Mouse (Mus musculus): ENCODE data around the gene Gm20388. TPM values are rescaled to one million over a fixed set of nuclear protein-coding genes. Genes with fewer than 3 reads are reported as not detected.

Gm20388 gene
- total RNA-seq, 1 experiment from 2014 or later = 35.7 TPM

DNA sequence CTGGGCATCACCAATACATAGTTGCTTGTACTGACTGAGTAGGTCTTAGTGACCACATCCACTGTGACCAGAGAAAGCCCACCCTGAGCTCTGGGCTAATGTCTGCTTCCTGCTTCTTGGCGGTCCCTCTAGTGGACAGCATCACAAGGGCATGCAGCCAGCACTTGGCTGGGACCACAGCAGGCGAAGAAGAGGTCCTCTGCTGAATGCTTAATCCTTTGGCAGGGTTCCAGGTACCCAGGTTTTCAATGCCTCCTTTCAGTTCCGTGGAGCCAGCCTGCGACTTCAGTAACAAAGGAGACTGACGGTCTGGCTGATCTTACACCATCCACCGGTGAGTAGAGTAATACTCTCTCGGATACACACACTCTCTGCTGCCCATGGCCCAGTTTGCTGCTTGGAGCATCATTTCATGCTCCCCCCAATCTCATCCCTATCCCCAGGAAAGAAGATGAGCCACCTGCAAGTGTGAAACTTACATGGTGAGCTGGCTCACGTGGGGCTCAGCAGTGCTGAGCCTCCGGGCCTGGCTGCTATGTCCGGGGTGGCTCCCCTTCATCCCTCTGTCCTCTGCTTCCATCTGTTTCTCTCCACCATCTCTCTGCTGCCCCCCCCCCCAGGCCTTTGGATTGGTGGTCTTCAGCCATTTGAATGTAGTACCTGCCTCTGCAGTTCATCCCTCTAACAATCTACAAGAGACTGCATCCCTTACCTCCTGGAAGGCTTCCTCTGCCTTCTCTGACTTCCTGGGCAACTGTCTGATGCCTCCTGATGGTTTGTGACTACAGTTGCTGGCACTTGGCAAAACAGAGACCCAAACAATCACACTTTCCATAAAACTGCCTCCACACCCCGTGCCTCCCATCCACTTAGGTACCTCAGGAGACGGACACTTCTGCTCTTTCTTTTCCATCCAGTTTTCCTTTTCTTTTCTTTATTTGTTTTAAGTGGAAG, 2025.0 kb downstream of the Gm20388 start:
- ATAC-seq (replicated peaks; ENCODE audit: low read depth, poor library complexity, severe bottlenecking) = 0 out of 2 replicates have a peak, but pooled peaks have one; percentile 17

DNA sequence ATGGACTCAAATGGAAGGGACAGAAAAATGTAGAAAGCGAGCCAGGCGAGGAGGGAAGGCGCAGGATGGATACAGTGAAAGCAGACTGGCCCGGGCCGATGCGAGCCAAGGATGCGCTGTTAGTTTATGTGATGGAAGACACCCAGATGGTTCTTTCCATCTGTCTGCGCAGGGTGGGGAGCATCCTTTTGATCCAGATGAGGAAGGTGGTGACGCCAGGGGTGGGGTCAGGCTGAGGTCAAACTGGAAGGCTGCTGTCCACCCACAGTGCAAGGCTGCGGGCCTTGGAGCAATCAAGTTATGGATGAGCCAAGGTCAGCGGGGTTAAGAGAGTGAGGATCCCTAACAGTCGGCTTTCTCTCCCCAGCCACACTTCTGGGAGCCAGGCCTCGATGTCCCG, 2025.8 kb downstream of the Gm20388 start:
- ATAC-seq (replicated peaks; ENCODE audit: low read depth, poor library complexity, severe bottlenecking) = no peak

GRCm38 (mm10) chr8:121938732-121939131, 2028.1 kb downstream of the Gm20388 start:
- no peak for ATAC-seq (replicated peaks; ENCODE audit: low read depth, poor library complexity, severe bottlenecking)

- ATAC-seq (replicated peaks; ENCODE audit: low read depth, poor library complexity, severe bottlenecking) = no peak
Observed at GRCm38 (mm10) chr8:121943057-121943540, 2032.5 kb downstream of the Gm20388 start.

DNA sequence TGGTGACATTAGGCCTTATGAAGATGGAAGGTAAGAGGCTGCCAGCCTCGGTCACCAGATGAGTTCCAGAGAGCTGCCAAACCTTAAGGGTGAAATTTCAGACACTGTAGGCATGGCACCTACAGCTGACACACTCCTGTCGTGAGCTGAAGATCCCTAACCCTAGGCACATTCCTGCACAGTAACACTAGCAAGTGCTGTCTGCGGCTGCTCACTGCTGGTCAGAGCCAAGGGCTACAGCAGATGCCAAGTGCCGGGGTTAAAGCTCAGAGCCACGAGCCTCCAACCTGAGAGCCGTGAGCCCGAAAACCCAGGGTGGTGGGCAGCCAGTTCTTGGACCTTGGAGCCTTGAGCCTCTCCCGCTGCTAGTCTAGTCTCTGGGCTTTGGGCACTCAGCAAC, 2033.1 kb downstream of the Gm20388 start:
- ATAC-seq (replicated peaks; ENCODE audit: low read depth, poor library complexity, severe bottlenecking) = no peak

DNA sequence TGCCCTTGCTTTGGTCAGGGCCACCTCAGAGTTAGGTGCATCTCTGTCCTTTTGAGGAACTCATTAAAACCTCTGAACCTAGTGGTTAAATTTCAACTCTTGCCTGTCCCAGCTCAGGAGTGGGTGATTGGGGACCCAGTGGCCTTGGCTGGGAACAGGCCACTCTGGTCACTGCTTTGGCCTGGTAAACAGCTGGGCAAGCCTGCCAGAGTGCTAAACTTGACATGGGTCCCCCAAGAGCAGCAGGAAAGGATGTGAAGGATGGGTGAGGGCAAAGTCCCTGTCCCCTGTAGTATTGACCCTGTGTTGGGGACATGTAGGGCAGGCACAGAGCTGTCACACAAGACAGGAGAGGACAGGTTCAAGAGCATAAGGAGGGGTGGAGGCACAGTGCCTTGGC, 2034.2 kb downstream of the Gm20388 start, which contains the start of gene Car5a:
Gene Car5a (minus strand): TSS at position 74 of the 400 bp plus-strand sequence.
- no peak for ATAC-seq (replicated peaks; ENCODE audit: low read depth, poor library complexity, severe bottlenecking)

GRCm38 (mm10) chr8:121946351-121946750, 2035.7 kb downstream of the Gm20388 start:
- no peak for ATAC-seq (replicated peaks; ENCODE audit: low read depth, poor library complexity, severe bottlenecking)

GRCm38 (mm10) chr8:121947047-121947752, 2036.6 kb downstream of the Gm20388 start:
- ATAC-seq (replicated peaks; ENCODE audit: low read depth, poor library complexity, severe bottlenecking) = 0 out of 2 replicates have a peak, but pooled peaks have one; percentile 0

DNA sequence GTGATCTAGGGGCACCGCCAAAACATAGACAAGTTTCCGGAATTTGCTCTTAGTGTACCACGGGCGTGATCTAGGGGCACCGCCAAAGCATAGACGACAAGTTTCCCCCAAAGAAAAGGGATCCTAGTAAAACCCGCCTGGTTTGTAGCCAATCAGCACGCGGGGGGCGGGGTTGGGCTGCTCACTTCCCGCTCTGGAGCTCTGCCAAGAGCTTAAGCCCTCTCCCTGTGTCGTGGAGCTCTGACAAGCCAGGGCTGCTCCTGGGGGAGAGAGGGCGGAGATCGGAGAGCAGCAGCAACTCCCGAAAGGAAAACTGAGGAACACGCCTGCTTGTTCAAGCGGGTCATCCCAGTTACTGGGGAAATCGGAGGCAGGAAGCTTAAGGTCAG, 2037.1 kb downstream of the Gm20388 start:
- ATAC-seq (replicated peaks; ENCODE audit: low read depth, poor library complexity, severe bottlenecking) = peak; percentile 43

GRCm38 (mm10) chr8:121948321-121949145, 2037.9 kb downstream of the Gm20388 start:
- no peak for ATAC-seq (replicated peaks; ENCODE audit: low read depth, poor library complexity, severe bottlenecking)

- ATAC-seq (replicated peaks; ENCODE audit: low read depth, poor library complexity, severe bottlenecking) = no peak
Observed at GRCm38 (mm10) chr8:121949222-121949800, 2038.7 kb downstream of the Gm20388 start, which contains the start of gene Banp. Gene Banp, plus strand, starts transcription at chr8:121949750.

- ATAC-seq (replicated peaks; ENCODE audit: low read depth, poor library complexity, severe bottlenecking) = peak; percentile 75
Observed at GRCm38 (mm10) chr8:121949941-121950748, 2039.5 kb downstream of the Gm20388 start.

DNA sequence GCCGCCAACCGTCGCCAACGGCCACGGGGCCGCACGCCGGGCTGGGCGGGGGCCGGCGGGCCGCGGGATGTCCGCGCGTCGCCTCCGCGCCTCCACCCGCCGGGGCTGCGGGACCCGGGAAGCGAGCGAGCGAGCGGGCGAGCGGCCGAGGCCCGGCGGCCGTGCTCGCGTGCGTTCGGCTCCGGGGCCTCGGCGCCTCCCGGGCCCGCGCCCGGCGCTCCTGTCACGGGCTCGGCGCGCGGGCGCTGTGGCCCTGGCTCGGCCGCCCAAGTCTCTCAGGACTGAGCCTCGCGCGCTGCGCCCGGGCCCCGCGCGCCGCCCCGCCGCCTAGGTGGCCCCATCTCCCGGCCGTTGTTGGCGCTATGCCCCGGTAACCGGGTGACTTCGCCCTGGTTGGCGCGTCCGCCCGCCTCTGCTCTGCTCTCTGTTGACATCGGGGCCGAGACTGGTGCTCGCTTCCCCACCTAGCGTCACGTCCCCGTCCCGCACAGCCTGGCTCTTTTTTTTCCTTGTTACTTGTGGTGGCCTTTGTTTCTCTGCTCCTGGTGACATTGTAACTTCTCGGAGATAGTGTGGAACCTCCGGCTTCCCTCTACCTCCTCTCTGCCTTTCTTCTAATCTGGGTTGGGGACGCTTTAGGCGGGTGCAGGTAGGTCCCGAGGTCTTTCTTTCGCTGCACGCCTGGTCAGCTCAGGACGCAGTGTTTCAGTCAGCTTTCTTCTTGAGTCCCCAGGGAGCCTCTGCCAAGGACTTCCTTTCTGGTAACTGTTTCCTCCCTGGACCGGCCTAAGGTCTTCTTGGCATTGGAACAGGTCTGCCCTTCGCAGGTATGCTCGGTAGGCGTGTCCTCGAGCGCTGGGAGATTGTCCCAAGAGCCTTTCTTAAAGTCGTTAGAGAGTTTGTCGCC, 2040.4 kb downstream of the Gm20388 start:
- ATAC-seq (replicated peaks; ENCODE audit: low read depth, poor library complexity, severe bottlenecking) = no peak

- ATAC-seq (replicated peaks; ENCODE audit: low read depth, poor library complexity, severe bottlenecking) = no peak
Observed at GRCm38 (mm10) chr8:121951656-121952009, 2041.0 kb downstream of the Gm20388 start.

GRCm38 (mm10) chr8:121952122-121952521, 2041.5 kb downstream of the Gm20388 start:
- no peak for ATAC-seq (replicated peaks; ENCODE audit: low read depth, poor library complexity, severe bottlenecking)

DNA sequence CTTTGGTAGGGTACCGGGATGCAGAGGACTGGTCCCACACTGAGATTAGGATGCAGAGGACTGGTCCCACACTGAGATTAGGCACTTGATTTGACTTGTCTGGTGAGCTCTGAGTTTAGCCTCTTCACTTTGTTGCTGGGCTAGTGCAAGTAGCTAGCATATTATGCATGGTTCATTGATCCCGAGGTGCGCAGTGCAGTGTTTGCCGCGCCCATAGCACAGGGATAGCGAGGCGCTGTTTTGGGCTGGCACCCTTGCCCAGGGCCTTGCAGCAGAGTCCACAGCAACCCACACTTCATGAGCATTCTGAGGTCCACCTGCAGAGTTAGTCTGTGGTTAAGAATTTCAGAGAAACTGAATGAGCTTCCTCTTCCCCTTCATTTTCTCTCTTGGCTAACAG, 2042.2 kb downstream of the Gm20388 start:
- ATAC-seq (replicated peaks; ENCODE audit: low read depth, poor library complexity, severe bottlenecking) = no peak

- ATAC-seq (replicated peaks; ENCODE audit: low read depth, poor library complexity, severe bottlenecking) = no peak
Observed at GRCm38 (mm10) chr8:121953821-121954545, 2043.3 kb downstream of the Gm20388 start.

All from common myeloid progenitor, adult 5-6 weeks (primary cell).